Mouse (Mus musculus) lung, embryonic 14.5 days (tissue): ENCODE data around the gene Mark3. TPM values are rescaled to one million over a fixed set of nuclear protein-coding genes. Genes with fewer than 3 reads are reported as not detected.
A peak's percentile ranks its signal among the peaks of the same experiment; 100 is the strongest.

ENCODE experiments used
- ATAC-seq: fragments of 200-750 bp; cut with Nextera tagmentation; 2 replicates; pipeline ENCODE4 v1.8.0; 2017; ENCODE audit warnings: mild to moderate bottlenecking, moderate TSS enrichment, moderate library complexity; ENCODE audit not compliant: insufficient read depth
- DNase-seq: peaks from one replicate; pipeline ENCODE4 v3.0.0-alpha.2; 2015
- H3K27ac ChIP-seq: fragments of 300-500 bp; sonication (generic); 2 replicates; pipeline ENCODE4 v1.5.1; 2014; ENCODE audit warnings: low read depth, mild to moderate bottlenecking, moderate library complexity
- H3K27me3 ChIP-seq: fragments of 300-500 bp; sonication (generic); 2 replicates; pipeline ENCODE4 v1.6.1; 2014; ENCODE audit warnings: low read length, control low read depth; ENCODE audit not compliant: insufficient read depth
- H3K36me3 ChIP-seq: fragments of 300-500 bp; sonication (generic); 2 replicates; pipeline ENCODE4 v1.6.1; 2014; ENCODE audit warnings: control low read depth; ENCODE audit not compliant: insufficient read depth
- H3K4me1 ChIP-seq: fragments of 300-500 bp; sonication (generic); 2 replicates; pipeline ENCODE4 v1.6.1; 2014; ENCODE audit warnings: antibody characterized with exemption, control low read depth; ENCODE audit not compliant: insufficient read depth
- H3K4me2 ChIP-seq: fragments of 300-500 bp; sonication (generic); 2 replicates; pipeline ENCODE4 v1.6.1; 2014; ENCODE audit warnings: mild to moderate bottlenecking
- H3K4me3 ChIP-seq: fragments of 300-500 bp; sonication (generic); 2 replicates; pipeline ENCODE4 v1.5.1; 2014; ENCODE audit warnings: low read depth, low read length
- H3K9ac ChIP-seq: fragments of 300-500 bp; sonication (generic); 2 replicates; pipeline ENCODE4 v1.6.1; 2014
- H3K9me3 ChIP-seq: fragments of 300-500 bp; sonication (generic); 2 replicates; pipeline ENCODE4 v1.6.1; 2016; ENCODE audit warnings: low read depth, low read length, control low read depth
- CTCF ChIP-seq: IDR thresholded peaks from 2 replicates; pipeline ENCODE4 v1.5.1; 2016; ENCODE audit warnings: antibody characterized with exemption, low read depth
- WGBS: fragments of 180-500 bp; shearing (Covaris S2); extraction: QIAGEN DNeasy Blood & Tissue Kit; methylation state at CpG from one replicate; pipeline ENCODE4 v1.1.7; 2014; 5-methylcytosine and 5-hydroxymethylcytosine counted together
- polyA plus RNA-seq: library from polyadenylated mRNA; unstranded; fragments of >200 nt; fragmentation: Nextera tagmentation; extraction: Ambion mirVana; gene quantifications from 2 replicates; pipeline ENCODE4 v1.2.1, GENCODE M21; 2014

Gene Mark3
- polyA plus RNA-seq, 1 experiment from 2014 or later = 62.0 TPM

DNA sequence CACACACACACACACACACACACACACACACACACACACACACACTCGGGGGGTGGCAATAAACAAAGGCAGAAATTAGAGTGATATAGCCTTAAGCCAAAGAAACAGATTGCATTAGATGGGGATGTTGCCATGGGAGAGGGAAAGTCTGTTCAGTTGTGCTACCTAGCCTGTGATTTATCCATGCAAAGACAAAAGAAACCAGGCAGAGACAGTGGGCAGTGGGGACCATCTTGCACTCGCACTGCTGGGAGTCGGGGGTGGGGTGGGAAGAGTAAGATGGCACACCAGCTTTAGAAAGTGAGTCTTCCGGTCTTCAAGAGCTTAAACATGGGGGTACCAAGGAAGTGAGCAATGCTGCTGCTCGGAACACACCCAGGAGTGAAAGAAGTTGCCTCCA, 14.0 kb upstream of the Mark3 start:
- WGBS = 65% methylated on average over 5 of the region's 5 CpGs
- H3K9me3 ChIP-seq = no peaks in the 10 kb centered on the region
- H3K36me3 ChIP-seq = no peaks in the 10 kb centered on the region
- DNase-seq (no peak), ATAC-seq (no peak)
- no peak for TF ChIP-seq CTCF
- H3K4me2 ChIP-seq = peak overlapping the region; percentile 42
- no peaks in the 10 kb centered on the region; the same call in 1 of the 2 replicates for H3K4me1 ChIP-seq
- no peak overlapping the region for H3K4me3 ChIP-seq
- H3K9ac ChIP-seq = no peak overlapping the region
- H3K27me3 ChIP-seq = no peaks in the 10 kb centered on the region
- H3K27ac ChIP-seq = no peak overlapping the region

GRCm38 (mm10) chr12:111562276-111562814, 12.0 kb upstream of the Mark3 start:
- 32% methylated on average over 4 of the region's 4 CpGs for WGBS
- H3K36me3 ChIP-seq = no peaks in the 10 kb centered on the region

DNA sequence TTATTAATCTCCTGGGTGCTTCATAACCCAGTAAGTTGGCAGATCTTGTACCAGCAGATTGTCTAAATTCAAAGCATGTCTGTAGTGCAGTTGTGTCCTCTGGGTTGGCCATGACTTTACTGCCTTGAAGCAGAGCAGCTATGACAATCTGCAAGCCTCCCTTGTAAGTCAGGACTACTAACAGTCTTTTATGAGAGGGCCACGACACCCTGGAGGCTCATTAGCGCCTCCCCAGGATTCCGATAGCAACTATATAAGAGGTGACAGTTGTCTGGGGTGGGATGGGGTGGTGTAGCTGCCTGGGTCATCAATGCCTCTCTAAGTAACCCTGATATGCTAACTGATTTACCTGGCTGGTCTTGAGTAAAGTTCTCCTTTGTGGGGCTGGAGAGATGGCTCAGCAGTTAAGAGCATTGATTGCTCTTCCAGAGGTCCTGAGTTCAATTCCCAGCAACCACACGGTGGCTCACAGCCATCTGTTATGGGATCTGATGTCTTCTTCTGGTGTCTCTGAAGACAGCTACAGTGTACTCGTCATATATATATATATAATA, 11.2 kb upstream of the Mark3 start:
- 36% methylated on average over 5 of the region's 5 CpGs for WGBS
- Histone ChIP-seq H3K9ac (no peak overlapping the region), H3K27me3 (no peaks in the 10 kb centered on the region), H3K9me3 (no peaks in the 10 kb centered on the region), H3K27ac (peak overlapping the region; percentile 30; the same call in 1 of the 2 replicates), H3K4me1 (no peaks in the 10 kb centered on the region; the same call in 1 of the 2 replicates), H3K36me3 (no peaks in the 10 kb centered on the region), H3K4me2 (no peak overlapping the region), H3K4me3 (no peak overlapping the region)
- peak; percentile 19; the same call in 1 of the 2 replicates for TF ChIP-seq CTCF
- ATAC-seq (no peak), DNase-seq (no peak)

More at GRCm38 (mm10) chr12:111562276-111562814, 12.0 kb upstream of the Mark3 start:
- no peaks in the 10 kb centered on the region for H3K27me3 ChIP-seq
- H3K9me3 ChIP-seq = no peaks in the 10 kb centered on the region
- TF ChIP-seq CTCF = no peak
- no peak overlapping the region for H3K9ac ChIP-seq
- no peak for DNase-seq
- H3K4me1 ChIP-seq = no peaks in the 10 kb centered on the region; the same call in 1 of the 2 replicates
- 0 out of 2 replicates have a peak overlapping the region, but pooled peaks have one; percentile 8 for H3K27ac ChIP-seq
- H3K4me3 ChIP-seq = no peak overlapping the region
- ATAC-seq = no peak
- H3K4me2 ChIP-seq = no peak overlapping the region

- Histone ChIP-seq H3K9me3 (no peaks in the 10 kb centered on the region), H3K27me3 (no peaks in the 10 kb centered on the region), H3K36me3 (no peaks in the 10 kb centered on the region), H3K27ac (no peak overlapping the region), H3K9ac (no peak overlapping the region), H3K4me2 (no peak overlapping the region), H3K4me3 (no peak overlapping the region), H3K4me1 (no peaks in the 10 kb centered on the region; the same call in 1 of the 2 replicates)
- DNase-seq (no peak), ATAC-seq (no peak)
- WGBS = 74% methylated on average over 5 of the region's 5 CpGs
- no peak for TF ChIP-seq CTCF
Observed at GRCm38 (mm10) chr12:111565363-111565762, 9.0 kb upstream of the Mark3 start.

DNA sequence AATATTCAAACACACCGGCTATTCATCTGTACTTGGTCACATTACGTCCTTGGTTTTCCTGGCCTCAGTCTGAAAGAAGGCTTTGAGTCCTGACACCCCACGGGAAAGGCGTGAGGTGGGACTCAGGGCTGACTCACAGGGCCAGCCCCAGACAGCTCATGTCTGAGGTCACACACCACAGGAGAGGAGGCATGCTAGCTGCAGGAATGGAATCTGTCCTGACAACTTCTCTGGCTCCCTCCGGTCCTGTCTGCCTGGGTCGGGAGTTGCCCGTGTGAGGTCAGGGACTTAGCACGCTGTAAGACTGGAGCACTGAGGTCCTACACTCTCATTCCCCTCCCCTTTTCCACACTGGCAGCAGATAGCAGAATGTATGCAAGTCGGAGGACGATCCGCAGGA, 5.5 kb upstream of the Mark3 start:
- H3K27ac ChIP-seq = no peak overlapping the region
- H3K9ac ChIP-seq = no peak overlapping the region
- no peak overlapping the region for H3K4me3 ChIP-seq
- H3K9me3 ChIP-seq = no peaks in the 10 kb centered on the region
- WGBS = 64% methylated on average over 11 of the region's 11 CpGs
- no peaks in the 10 kb centered on the region for H3K36me3 ChIP-seq
- H3K27me3 ChIP-seq = no peaks in the 10 kb centered on the region
- TF ChIP-seq CTCF = no peak
- ATAC-seq (no peak), DNase-seq (no peak)
- H3K4me2 ChIP-seq = no peak overlapping the region
- peaks cover 5% of the 10 kb centered on the region; the same call in 1 of the 2 replicates for H3K4me1 ChIP-seq

- no peak overlapping the region for H3K27ac ChIP-seq
- ATAC-seq = no peak
- no peaks in the 10 kb centered on the region for H3K36me3 ChIP-seq
- H3K27me3 ChIP-seq = no peaks in the 10 kb centered on the region
- peaks cover 10% of the 10 kb centered on the region; the same call in 1 of the 2 replicates for H3K4me1 ChIP-seq
- no peak overlapping the region for H3K9ac ChIP-seq
- no peak overlapping the region for H3K4me3 ChIP-seq
- H3K9me3 ChIP-seq = no peaks in the 10 kb centered on the region
- WGBS = 59% methylated on average over 7 of the region's 7 CpGs
- DNase-seq = no peak
- H3K4me2 ChIP-seq = no peak overlapping the region
- no peak for TF ChIP-seq CTCF
Observed at GRCm38 (mm10) chr12:111572406-111572805, 1.9 kb upstream of the Mark3 start.

- H3K4me3 ChIP-seq = peak overlapping the region; percentile 100
- H3K4me1 ChIP-seq = peaks cover 10% of the 10 kb centered on the region; the same call in 1 of the 2 replicates
- no peaks in the 10 kb centered on the region for H3K9me3 ChIP-seq
- no peak overlapping the region for H3K27ac ChIP-seq
- peak overlapping the region; percentile 86 for H3K4me2 ChIP-seq
- DNase-seq (no peak), ATAC-seq (no peak)
- 26% methylated on average over 6 of the region's 6 CpGs for WGBS
- H3K9ac ChIP-seq = peak overlapping the region; percentile 97; the same call in 1 of the 2 replicates
- no peaks in the 10 kb centered on the region for H3K27me3 ChIP-seq
- no peak for TF ChIP-seq CTCF
- H3K36me3 ChIP-seq = no peaks in the 10 kb centered on the region
Observed at GRCm38 (mm10) chr12:111573315-111573714, 1.0 kb upstream of the Mark3 start.
